Mouse (Mus musculus): ENCODE measurements at regions not wholly inside any gene's neighbourhood (a gene's known extent, or its start where the extent isn't known, plus 50 kb on each side); places are given as distances from the start of the nearest gene placed in this dataset.

- WGBS = 94% methylated on average over 3 of the region's 3 CpGs
- Histone ChIP-seq H3K9me3 (no peaks in the 10 kb centered on the region), H3K4me2 (no peak overlapping the region), H3K27me3 (no peaks in the 10 kb centered on the region), H3K9ac (no peak overlapping the region), H3K27ac (replicated peaks) (no peak overlapping the region), H3K4me1 (replicated peaks) (peaks cover 6% of the 10 kb centered on the region; the same call in 1 of the 2 replicates), H3K36me3 (no peaks in the 10 kb centered on the region), H3K4me3 (no peak overlapping the region)
- no peak for ATAC-seq (ENCODE audit: low read depth)
These were observed 75.2 kb downstream of the Calml3 start for GRCm38 (mm10) chr13:3728888-3729287.

- Histone ChIP-seq H3K27ac (replicated peaks) (0 out of 2 replicates have a peak overlapping the region, but pooled peaks have one; percentile 28), H3K4me1 (replicated peaks) (peaks cover 6% of the 10 kb centered on the region; the same call in 1 of the 2 replicates), H3K4me2 (no peak overlapping the region), H3K27me3 (no peaks in the 10 kb centered on the region), H3K4me3 (no peak overlapping the region), H3K36me3 (no peaks in the 10 kb centered on the region), H3K9ac (no peak overlapping the region), H3K9me3 (no peaks in the 10 kb centered on the region)
- WGBS = 27% methylated on average over 5 of the region's 5 CpGs
- ATAC-seq (ENCODE audit: low read depth) = no peak
These were observed 77.8 kb downstream of the Calml3 start for GRCm38 (mm10) chr13:3726331-3726781.

- no peak for ATAC-seq (ENCODE audit: low read depth)
- WGBS = 87% methylated on average over 3 of the region's 3 CpGs
- 0 out of 2 replicates have a peak overlapping the region, but pooled peaks have one; percentile 28 for H3K27ac ChIP-seq (replicated peaks)
- H3K4me2 ChIP-seq = no peak overlapping the region
- H3K9ac ChIP-seq = no peak overlapping the region
- no peaks in the 10 kb centered on the region for H3K27me3 ChIP-seq
- H3K4me3 ChIP-seq = no peak overlapping the region
- no peaks in the 10 kb centered on the region for H3K9me3 ChIP-seq
- H3K4me1 ChIP-seq (replicated peaks) = peaks cover 6% of the 10 kb centered on the region; the same call in 1 of the 2 replicates
- no peaks in the 10 kb centered on the region for H3K36me3 ChIP-seq
These were observed 78.3 kb downstream of the Calml3 start for GRCm38 (mm10) chr13:3725803-3726202.

- H3K4me3 ChIP-seq = no peak overlapping the region
- no peaks in the 10 kb centered on the region; the same call in 1 of the 2 replicates for H3K4me1 ChIP-seq (replicated peaks)
- H3K27ac ChIP-seq (replicated peaks) = no peak overlapping the region
- H3K36me3 ChIP-seq = no peaks in the 10 kb centered on the region
- H3K4me2 ChIP-seq = no peak overlapping the region
- no peaks in the 10 kb centered on the region for H3K27me3 ChIP-seq
- no peak for ATAC-seq (ENCODE audit: low read depth)
- WGBS = 88% methylated on average over 3 of the region's 3 CpGs
- H3K9me3 ChIP-seq = no peaks in the 10 kb centered on the region
- no peak overlapping the region for H3K9ac ChIP-seq
These were observed 79.8 kb downstream of the Calml3 start for GRCm38 (mm10) chr13:3724313-3724712.

DNA sequence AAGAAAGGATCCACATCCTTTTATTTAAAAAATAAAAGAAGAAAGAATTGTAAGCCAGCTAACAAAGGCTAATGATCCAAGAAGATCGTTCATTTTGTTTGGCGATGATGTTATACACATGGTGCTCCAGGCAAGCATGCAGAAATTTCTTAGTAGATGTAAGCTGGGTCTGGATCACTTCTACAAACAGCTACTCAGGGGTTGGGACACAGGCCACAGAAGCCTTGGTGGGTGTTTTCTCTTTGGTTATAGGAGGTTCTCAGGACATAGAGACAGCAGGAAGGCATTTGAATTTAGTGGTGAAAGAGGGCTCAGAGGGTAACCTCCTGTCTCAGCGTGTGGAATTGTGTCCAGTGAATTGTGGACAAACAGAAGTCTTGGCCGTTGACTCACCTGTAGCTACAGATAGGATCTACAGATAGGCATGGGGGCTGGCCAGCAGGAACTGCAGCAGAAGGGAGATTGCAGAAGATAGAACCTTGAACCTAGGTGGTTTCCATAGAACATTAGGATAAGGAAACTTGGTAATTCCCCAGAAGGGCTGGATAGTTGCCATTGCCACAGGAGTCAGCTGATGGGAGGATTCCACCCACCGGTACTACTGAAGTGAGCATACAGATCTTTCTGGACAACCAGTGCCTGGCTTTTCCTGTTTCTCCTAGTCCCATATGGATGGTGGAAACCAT is 80.5 kb downstream of the Calml3 start:
- Histone ChIP-seq H3K4me1 (replicated peaks) (no peaks in the 10 kb centered on the region; the same call in 1 of the 2 replicates), H3K4me3 (no peak overlapping the region), H3K4me2 (no peak overlapping the region), H3K27ac (replicated peaks) (no peak overlapping the region), H3K9me3 (no peaks in the 10 kb centered on the region), H3K36me3 (no peaks in the 10 kb centered on the region), H3K9ac (no peak overlapping the region), H3K27me3 (no peaks in the 10 kb centered on the region)
- 95% methylated on average over 5 of the region's 5 CpGs for WGBS
- no peak for ATAC-seq (ENCODE audit: low read depth)

GRCm38 (mm10) chr13:3715019-3715418 is 81.2 kb downstream of the Asb13 start:
- no peak overlapping the region for H3K27ac ChIP-seq (replicated peaks)
- WGBS = 87% methylated on average over 4 of the region's 4 CpGs
- no peak overlapping the region for H3K4me2 ChIP-seq
- no peaks in the 10 kb centered on the region for H3K36me3 ChIP-seq
- H3K27me3 ChIP-seq = peaks cover 8% of the 10 kb centered on the region; the same call in 1 of the 2 replicates
- H3K4me1 ChIP-seq (replicated peaks) = peaks cover 14% of the 10 kb centered on the region
- no peaks in the 10 kb centered on the region for H3K9me3 ChIP-seq
- no peak for ATAC-seq (ENCODE audit: low read depth)
- no peak overlapping the region for H3K9ac ChIP-seq
- H3K4me3 ChIP-seq = no peak overlapping the region

- Histone ChIP-seq H3K27me3 (peaks cover 8% of the 10 kb centered on the region; the same call in 1 of the 2 replicates), H3K27ac (replicated peaks) (no peak overlapping the region), H3K9me3 (no peaks in the 10 kb centered on the region), H3K4me3 (peak overlapping the region; percentile 25), H3K9ac (peak overlapping the region; percentile 31; the same call in 1 of the 2 replicates), H3K36me3 (no peaks in the 10 kb centered on the region), H3K4me1 (replicated peaks) (peaks cover 22% of the 10 kb centered on the region), H3K4me2 (peak overlapping the region; percentile 57)
- WGBS = 1% methylated on average over 19 of the region's 19 CpGs
- ATAC-seq (ENCODE audit: low read depth) = peak; percentile 91
These were observed 78.8 kb downstream of the Asb13 start for GRCm38 (mm10) chr13:3712497-3713160.

- ATAC-seq (ENCODE audit: low read depth) = no peak
- peaks cover 8% of the 10 kb centered on the region; the same call in 1 of the 2 replicates for H3K27me3 ChIP-seq
- no peak overlapping the region for H3K27ac ChIP-seq (replicated peaks)
- no peaks in the 10 kb centered on the region for H3K9me3 ChIP-seq
- H3K36me3 ChIP-seq = no peaks in the 10 kb centered on the region
- 10% methylated on average over 3 of the region's 3 CpGs for WGBS
- H3K4me1 ChIP-seq (replicated peaks) = peaks cover 22% of the 10 kb centered on the region
- H3K9ac ChIP-seq = no peak overlapping the region
- H3K4me3 ChIP-seq = peak overlapping the region; percentile 25
- H3K4me2 ChIP-seq = peak overlapping the region; percentile 57
These were observed 78.3 kb downstream of the Asb13 start for GRCm38 (mm10) chr13:3712088-3712487.

DNA sequence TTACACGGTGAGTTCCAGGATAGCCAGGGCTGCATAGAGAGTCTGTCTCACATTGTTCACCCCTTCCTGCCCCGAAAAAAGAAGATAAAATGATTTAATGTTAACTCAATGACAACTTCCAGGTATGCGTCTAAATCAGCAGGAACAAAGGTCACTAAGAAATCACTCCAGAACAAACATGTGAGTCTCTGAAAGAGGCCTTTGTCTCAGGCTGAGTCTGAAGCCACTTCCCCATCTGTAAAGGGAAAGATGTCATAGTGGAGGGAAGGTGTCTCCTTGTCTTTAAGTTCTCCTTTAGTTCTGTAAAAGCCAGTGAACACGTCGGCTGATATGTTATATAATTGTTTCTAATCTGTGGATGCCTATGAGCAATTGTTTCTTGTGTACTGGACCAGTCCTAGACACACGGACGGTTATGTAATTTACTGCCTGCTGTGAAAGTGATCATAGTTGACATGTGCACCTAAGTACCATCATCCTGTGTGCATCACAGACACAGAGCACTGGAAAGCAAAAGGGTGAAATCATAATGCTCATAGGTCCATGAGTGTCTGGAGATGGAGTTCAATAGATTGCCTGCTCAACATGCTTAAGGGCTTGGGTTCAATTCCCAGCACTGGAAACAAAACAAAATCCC is 76.3 kb downstream of the Asb13 start:
- ATAC-seq (ENCODE audit: low read depth) = no peak
- 62% methylated on average over 7 of the region's 7 CpGs for WGBS
- Histone ChIP-seq H3K9me3 (no peaks in the 10 kb centered on the region), H3K4me1 (replicated peaks) (peaks cover 22% of the 10 kb centered on the region), H3K4me3 (no peak overlapping the region), H3K27me3 (peaks cover 8% of the 10 kb centered on the region; the same call in 1 of the 2 replicates), H3K4me2 (no peak overlapping the region), H3K27ac (replicated peaks) (0 out of 2 replicates have a peak overlapping the region, but pooled peaks have one; percentile 24), H3K9ac (no peak overlapping the region), H3K36me3 (no peaks in the 10 kb centered on the region)

- Histone ChIP-seq H3K27ac (replicated peaks) (peak overlapping the region; percentile 24), H3K4me2 (peak overlapping the region; percentile 43)
These were observed 75.2 kb downstream of the Asb13 start for GRCm38 (mm10) chr13:3708896-3709631.

More at GRCm38 (mm10) chr13:3708896-3709631, 75.2 kb downstream of the Asb13 start:
- Histone ChIP-seq H3K9me3 (no peaks in the 10 kb centered on the region), H3K36me3 (no peaks in the 10 kb centered on the region), H3K9ac (0 out of 2 replicates have a peak overlapping the region, but pooled peaks have one; percentile 13), H3K27me3 (peaks cover 7% of the 10 kb centered on the region; the same call in 1 of the 2 replicates), H3K4me1 (replicated peaks) (peaks cover 22% of the 10 kb centered on the region), H3K4me3 (peak overlapping the region; percentile 16; the same call in 1 of the 2 replicates)
- ATAC-seq (ENCODE audit: low read depth) = 0 out of 2 replicates have a peak, but pooled peaks have one; percentile 29
- 27% methylated on average over 14 of the region's 14 CpGs for WGBS
